Mouse (Mus musculus) heart, embryonic 10.5 days (tissue): ENCODE data around the gene Cd52. TPM values are rescaled to one million over a fixed set of nuclear protein-coding genes. Genes with fewer than 3 reads are reported as not detected.
A peak's percentile ranks its signal among the peaks of the same experiment; 100 is the strongest.

Source experiments
- DNase-seq: peaks from one replicate; pipeline ENCODE4 v3.0.0-alpha.2; 2017; ENCODE audit warnings: low spot score
- H3K27ac ChIP-seq: fragments of 300-500 bp; sonication (generic); 2 replicates; pipeline ENCODE4 v1.5.1; 2016; ENCODE audit warnings: mild to moderate bottlenecking
- H3K27me3 ChIP-seq: fragments of 300-500 bp; sonication (generic); 2 replicates; pipeline ENCODE4 v1.6.1; 2016; ENCODE audit warnings: mild to moderate bottlenecking; ENCODE audit not compliant: poor library complexity, insufficient read depth, severe bottlenecking
- H3K36me3 ChIP-seq: fragments of 300-500 bp; sonication (generic); 2 replicates; pipeline ENCODE4 v1.6.1; 2016; ENCODE audit warnings: mild to moderate bottlenecking, moderate library complexity
- H3K4me1 ChIP-seq: fragments of 300-500 bp; sonication (generic); 2 replicates; pipeline ENCODE4 v1.6.1; 2016; ENCODE audit warnings: mild to moderate bottlenecking
- H3K4me3 ChIP-seq: fragments of 300-500 bp; sonication (generic); 2 replicates; pipeline ENCODE4 v1.5.1; 2016; ENCODE audit warnings: mild to moderate bottlenecking, moderate library complexity
- H3K9me3 ChIP-seq: fragments of 300-500 bp; sonication (generic); 2 replicates; pipeline ENCODE4 v1.6.1; 2016; ENCODE audit warnings: mild to moderate bottlenecking, moderate library complexity
- WGBS: fragments of 180-500 bp; shearing (Covaris S2); methylation state at CpG from one replicate; pipeline ENCODE4 v1.1.7; 2016; 5-methylcytosine and 5-hydroxymethylcytosine counted together
- polyA plus RNA-seq: library from polyadenylated mRNA; unstranded; fragments of >200 nt; fragmentation: Nextera tagmentation; extraction: Ambion mirVana; gene quantifications from 2 replicates; pipeline ENCODE4 v1.2.1, GENCODE M21; 2016

Gene Cd52
- polyA plus RNA-seq, 1 experiment from 2014 or later = 4.2 TPM

DNA sequence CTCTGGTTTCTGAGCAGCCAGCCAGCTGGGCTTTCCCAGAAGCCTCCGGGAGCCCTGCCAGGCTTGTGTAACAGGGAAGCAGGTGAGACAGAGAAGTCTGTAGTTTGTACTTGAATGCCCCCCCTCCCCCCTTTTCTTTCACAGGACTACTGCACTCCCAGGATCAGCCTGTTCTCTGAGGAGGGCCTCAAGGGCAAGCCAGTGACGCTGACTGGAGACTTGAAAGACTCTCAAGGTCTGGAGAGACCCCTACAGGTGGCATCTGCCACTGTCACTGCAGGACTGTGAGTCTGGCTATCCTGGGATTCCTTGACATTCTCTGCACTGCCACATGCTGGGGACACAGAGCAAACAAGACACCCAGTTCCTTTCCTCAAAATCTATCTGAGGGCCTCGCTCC, 16.2 kb downstream of the Cd52 start:
- Histone ChIP-seq H3K27ac (peak overlapping the region; percentile 68), H3K27me3 (peaks cover 39% of the 10 kb centered on the region), H3K36me3 (no peaks in the 10 kb centered on the region), H3K9me3 (no peaks in the 10 kb centered on the region), H3K4me3 (no peak overlapping the region), H3K4me1 (peaks cover 22% of the 10 kb centered on the region)
- WGBS = 25% methylated on average over 3 of the region's 3 CpGs
- peak; percentile 91 for DNase-seq

DNA sequence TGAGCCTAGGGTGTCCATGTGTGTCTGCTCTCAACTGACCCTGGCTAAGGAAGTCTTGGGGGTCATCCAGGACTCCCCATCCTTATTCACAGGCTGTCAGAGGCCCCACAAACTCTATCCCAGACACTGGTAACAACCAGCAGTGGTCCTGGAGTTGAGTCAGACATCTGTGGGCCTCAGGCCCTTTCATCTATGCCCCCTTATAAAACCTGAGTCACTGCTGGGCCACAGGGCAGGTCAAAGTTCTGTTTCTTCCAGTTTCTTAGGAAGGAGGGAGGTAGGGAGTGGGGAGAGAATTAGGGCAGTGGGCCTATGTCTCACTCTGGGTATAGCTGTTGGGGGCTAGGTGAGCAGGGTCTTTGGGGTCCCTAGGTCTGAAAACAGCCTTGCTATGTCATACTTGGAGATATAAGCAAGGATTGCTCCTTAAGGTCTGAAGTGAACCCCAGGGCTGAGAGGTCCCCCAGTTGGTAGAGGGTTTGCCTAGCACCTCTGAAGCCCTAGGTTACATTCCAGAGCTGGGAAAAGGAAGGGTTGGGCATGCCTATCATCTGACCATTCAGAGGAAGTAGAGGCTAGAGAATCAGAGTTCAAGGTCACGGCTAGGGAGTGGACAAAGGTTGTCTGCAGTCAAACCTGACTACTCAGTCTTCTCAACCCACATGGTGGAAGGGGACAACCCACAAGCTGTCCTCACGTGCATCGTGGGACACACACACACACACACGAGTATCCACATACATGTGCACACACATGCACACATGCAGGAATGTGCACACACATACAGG, 25.9 kb downstream of the Cd52 start:
- Histone ChIP-seq H3K27ac (no peak overlapping the region), H3K36me3 (no peaks in the 10 kb centered on the region), H3K4me1 (peaks cover 12% of the 10 kb centered on the region), H3K27me3 (peaks cover 48% of the 10 kb centered on the region), H3K9me3 (no peaks in the 10 kb centered on the region), H3K4me3 (no peak overlapping the region)
- no peak for DNase-seq
- 85% methylated on average over 4 of the region's 4 CpGs for WGBS

DNA sequence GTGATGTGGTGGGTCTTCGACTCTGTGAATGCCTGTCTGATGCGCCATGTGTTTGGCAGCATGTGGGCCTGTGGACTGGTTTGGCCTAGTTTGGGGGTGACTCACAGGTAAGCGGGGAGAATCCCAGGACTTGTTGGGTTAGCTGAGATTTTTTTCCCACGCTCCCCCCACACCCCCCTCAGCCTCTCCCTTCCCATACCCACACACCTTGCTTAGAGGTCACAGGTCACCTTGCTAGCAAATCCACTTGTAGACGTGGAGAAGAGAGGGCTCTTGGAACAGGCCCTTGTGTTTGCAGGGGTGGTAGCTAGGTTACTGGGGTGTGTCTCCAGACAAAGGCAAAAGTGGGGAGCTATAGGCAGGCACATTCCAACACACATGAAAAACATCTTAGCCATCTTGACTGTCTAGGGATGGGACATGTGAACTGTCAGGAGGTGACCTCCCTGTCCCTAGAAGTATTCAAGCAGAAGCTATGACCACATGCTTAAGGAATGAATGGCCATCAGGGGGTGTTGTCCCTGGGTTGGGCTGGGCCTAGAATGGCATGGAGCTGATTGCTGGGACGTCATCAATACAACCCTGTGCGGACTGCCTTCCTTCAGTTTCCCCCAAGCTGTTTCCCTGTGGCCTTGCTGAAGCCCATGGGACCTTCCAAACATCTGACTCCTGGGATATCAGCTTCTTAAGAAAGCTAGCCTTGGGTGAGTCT, 26.9 kb downstream of the Cd52 start:
- no peak for DNase-seq
- H3K27me3 ChIP-seq = peaks cover 48% of the 10 kb centered on the region
- H3K4me3 ChIP-seq = no peak overlapping the region
- H3K36me3 ChIP-seq = no peaks in the 10 kb centered on the region
- no peaks in the 10 kb centered on the region for H3K9me3 ChIP-seq
- H3K4me1 ChIP-seq = peaks cover 12% of the 10 kb centered on the region
- H3K27ac ChIP-seq = no peak overlapping the region
- WGBS = 75% methylated on average over 7 of the region's 7 CpGs

DNA sequence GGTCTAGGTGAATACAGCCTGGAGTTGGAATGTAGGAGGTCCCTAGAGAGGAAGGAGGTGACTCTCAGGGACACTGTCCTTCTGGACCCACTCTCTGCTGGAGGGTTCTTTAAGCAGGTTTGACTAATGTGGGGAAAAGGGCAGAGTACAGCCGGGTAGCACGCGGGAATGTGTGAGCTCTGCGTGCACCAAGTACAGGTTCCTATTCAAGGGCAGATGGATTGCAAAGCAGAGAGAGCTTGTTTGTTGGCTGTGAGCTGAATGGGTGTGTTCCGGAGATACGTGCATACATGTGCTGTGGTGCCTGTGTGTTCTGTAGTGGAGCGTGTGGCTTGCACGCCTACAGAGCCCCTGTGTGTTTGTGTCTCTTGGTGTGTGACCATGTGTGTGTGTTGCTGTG, 27.5 kb downstream of the Cd52 start:
- peaks cover 48% of the 10 kb centered on the region for H3K27me3 ChIP-seq
- DNase-seq = no peak
- 88% methylated on average over 8 of the region's 8 CpGs for WGBS
- no peaks in the 10 kb centered on the region for H3K9me3 ChIP-seq
- H3K27ac ChIP-seq = no peak overlapping the region
- H3K36me3 ChIP-seq = no peaks in the 10 kb centered on the region
- H3K4me3 ChIP-seq = no peak overlapping the region
- peaks cover 12% of the 10 kb centered on the region for H3K4me1 ChIP-seq

DNA sequence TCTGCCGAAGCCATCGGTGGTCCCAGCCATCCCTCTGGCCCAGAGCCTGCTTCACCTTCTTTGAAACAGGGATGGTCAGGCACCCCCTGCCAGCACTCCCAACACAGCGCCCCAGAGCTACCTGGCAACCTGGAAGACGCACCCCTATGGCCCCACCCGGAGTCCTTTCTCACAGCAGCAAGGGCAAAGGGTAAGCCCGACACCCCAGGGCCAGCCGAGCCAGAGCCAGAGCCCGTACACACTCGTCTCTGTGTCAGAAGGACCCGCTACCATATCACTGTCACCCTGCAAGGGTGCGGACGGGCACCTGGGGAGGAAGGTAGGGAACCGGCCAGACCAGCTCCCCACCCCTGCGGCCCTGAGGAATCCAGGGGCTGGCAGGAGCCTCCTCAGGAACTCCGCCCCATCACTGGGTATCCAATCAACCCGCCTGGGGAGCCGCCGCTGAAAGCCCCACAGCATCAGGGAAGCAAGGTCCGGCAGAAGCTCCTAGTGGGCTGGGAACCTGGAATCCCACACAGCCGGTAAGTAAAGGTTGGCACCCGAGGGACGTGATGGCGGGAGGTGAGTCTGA, 29.4 kb downstream of the Cd52 start:
- Histone ChIP-seq H3K9me3 (no peaks in the 10 kb centered on the region), H3K27me3 (peaks cover 66% of the 10 kb centered on the region), H3K36me3 (no peaks in the 10 kb centered on the region), H3K4me1 (peaks cover 23% of the 10 kb centered on the region), H3K27ac (0 out of 2 replicates have a peak overlapping the region, but pooled peaks have one; percentile 39), H3K4me3 (peak overlapping the region; percentile 36)
- DNase-seq = no peak
- 19% methylated on average over 23 of the region's 23 CpGs for WGBS

DNA sequence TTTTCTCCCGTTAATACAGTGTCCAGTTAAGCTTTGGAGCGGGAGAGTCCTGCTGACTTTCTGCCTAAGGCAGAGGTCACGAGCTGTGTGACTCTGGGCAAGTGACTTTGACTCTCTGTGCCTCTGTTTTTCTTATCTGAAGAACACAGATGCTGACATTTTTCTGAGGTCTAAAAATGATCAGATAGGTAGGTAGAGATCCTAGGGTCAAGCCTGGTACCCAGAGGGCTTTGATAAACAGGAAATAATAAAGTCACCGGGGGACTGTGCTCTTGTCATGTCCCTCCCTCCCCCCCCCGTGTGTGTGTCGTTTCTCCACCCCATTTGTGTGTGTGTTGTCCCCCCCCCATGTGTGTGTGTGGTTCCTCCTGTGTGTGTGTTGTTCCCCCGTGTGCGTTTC, 32.3 kb downstream of the Cd52 start:
- Histone ChIP-seq H3K9me3 (no peaks in the 10 kb centered on the region), H3K4me1 (peaks cover 42% of the 10 kb centered on the region), H3K4me3 (no peak overlapping the region), H3K36me3 (no peaks in the 10 kb centered on the region), H3K27ac (no peak overlapping the region), H3K27me3 (peaks cover 81% of the 10 kb centered on the region)
- 66% methylated on average over 8 of the region's 8 CpGs for WGBS
- no peak for DNase-seq

DNA sequence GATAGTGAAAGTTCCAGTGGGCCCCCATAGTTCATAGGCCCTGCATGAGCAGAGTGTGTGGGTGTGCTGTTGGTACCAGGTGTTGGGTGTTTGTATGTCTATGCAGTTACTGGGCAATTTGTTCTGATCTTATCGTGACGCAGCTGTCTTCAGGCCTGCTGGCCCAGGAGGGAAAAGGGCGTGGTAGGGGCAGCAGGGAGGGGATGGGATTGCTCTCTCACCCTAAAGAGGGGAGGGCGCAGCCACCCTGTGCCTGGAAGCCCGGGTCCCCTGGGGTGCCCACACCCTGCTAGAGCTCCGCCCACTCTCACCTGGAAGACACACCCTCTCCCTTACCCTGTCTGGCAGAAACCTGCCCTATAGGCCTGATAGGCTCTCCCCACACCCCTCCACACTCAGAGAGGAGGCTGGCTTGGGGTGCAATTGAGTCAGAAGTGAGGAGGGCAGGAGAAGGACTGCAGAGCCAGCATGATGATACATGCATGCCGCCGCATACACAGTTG, 32.9 kb downstream of the Cd52 start:
- H3K4me3 ChIP-seq = no peak overlapping the region
- 44% methylated on average over 8 of the region's 8 CpGs for WGBS
- no peaks in the 10 kb centered on the region for H3K9me3 ChIP-seq
- H3K27me3 ChIP-seq = peaks cover 79% of the 10 kb centered on the region
- no peaks in the 10 kb centered on the region for H3K36me3 ChIP-seq
- no peak overlapping the region for H3K27ac ChIP-seq
- peaks cover 42% of the 10 kb centered on the region for H3K4me1 ChIP-seq
- DNase-seq = no peak

DNA sequence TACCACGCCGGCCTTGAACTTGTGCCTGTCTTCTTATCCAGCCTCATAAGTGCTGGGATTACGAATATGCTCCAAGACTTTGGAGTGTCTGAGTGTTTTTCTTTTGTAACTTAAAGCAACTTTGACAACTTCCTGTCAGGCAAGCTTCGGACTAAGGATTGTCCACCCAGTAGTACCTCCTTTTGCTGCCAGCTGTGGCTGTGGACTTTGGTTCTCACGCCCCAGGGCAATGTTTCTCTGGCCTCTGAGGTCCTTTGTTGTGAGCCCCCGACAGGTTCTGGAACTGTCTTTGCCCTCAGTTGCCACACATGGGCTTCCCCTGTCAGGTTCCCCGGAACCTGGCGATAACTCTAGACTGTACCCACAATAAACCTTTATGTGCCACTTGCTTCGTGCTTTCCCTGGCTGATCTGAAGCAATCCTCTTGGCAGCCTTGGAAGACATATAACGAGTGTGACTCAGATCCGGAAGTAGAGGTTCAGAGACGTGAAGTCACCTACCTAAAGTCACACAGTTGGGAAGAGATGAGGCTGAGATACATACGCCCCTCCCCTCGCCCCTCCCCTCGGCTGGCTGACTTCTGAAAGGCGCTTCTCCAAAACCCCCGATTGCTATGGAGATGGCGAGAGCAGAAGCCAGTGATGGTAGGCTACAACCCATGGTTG, 33.6 kb downstream of the Cd52 start:
- no peaks in the 10 kb centered on the region for H3K9me3 ChIP-seq
- no peak overlapping the region for H3K4me3 ChIP-seq
- WGBS = 54% methylated on average over 18 of the region's 18 CpGs
- H3K36me3 ChIP-seq = no peaks in the 10 kb centered on the region
- no peak overlapping the region for H3K27ac ChIP-seq
- H3K4me1 ChIP-seq = peaks cover 42% of the 10 kb centered on the region
- peaks cover 73% of the 10 kb centered on the region for H3K27me3 ChIP-seq
- DNase-seq = no peak

DNA sequence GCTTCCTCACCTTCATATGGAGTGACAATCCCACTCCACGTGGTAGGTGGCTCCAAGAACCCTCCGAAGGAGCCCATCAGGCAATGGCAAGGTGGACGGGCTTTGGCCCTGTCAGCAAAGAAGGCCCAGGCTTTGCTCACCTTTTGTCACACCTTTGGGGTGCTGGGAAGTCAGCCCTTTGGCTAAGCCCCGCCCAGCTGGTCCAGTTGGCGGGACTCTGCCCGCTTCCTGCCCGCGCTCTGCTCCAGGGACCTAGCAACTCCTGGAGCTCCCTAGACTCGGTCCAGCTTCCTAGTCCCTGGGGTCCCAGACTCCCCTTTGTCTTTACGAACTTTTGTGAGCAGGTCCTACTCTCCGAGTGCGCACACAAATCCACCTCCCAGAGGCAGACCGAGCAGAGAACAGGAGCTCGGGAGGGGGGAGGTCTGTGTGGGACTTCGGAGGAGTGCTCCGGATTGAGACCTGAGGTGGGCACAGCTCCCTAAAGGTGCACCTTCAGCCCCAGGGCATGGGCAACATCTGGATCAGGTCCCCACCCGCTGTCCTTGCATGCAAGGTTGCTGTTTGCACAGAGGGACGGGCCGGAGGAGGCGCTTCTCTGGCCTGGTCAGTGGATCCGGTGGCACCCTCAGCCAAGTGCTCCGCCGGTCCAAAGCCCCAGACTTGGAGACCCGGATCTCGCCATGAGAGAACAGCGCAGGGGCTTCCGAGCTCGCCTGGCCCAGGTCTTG, 34.6 kb downstream of the Cd52 start, which contains the start of gene Crybg2:
Gene Crybg2 (plus strand): TSS at position 681 of the 731 bp plus-strand sequence.
- 0 out of 2 replicates have a peak within 1 kb of the TSS, but pooled peaks have one; percentile 48 for H3K27ac ChIP-seq
- no peaks in the 10 kb centered on the region for H3K36me3 ChIP-seq
- whole genome bisulfite sequencing = 28% methylated on average over 28 of the region's 28 CpGs
- H3K27me3 ChIP-seq = peaks cover 71% of the 10 kb centered on the region
- peaks cover 40% of the 10 kb centered on the region for H3K4me1 ChIP-seq
- H3K9me3 ChIP-seq = no peaks in the 10 kb centered on the region
- no peak for DNase-seq
- peak within 1 kb of the TSS; percentile 19; the same call in 1 of the 2 replicates for H3K4me3 ChIP-seq

DNA sequence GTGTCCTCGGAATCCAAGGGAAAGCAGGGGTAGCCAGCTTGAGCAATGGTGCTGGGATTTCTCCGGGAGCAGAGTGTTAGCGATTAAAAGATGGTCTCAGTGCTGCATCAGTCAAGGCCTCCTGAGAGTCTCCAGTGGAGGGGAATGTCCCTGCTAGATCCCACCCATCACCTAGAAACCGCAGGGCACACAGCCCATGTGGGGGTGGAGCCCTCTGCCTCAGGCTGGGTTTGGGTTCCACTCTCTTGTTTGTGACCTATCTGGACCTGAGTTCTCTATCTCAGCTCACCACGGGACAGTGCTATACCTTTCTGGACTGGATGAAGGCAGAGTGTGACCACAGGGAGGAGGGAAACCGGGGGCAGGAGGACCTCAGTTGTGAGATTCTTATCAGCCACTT, 36.0 kb downstream of the Cd52 start:
- Histone ChIP-seq H3K9me3 (no peaks in the 10 kb centered on the region), H3K4me3 (peak overlapping the region; percentile 29; the same call in 1 of the 2 replicates), H3K27me3 (peaks cover 59% of the 10 kb centered on the region), H3K36me3 (no peaks in the 10 kb centered on the region), H3K27ac (0 out of 2 replicates have a peak overlapping the region, but pooled peaks have one; percentile 5), H3K4me1 (peaks cover 32% of the 10 kb centered on the region)
- WGBS = 61% methylated on average over 6 of the region's 6 CpGs
- no peak for DNase-seq

DNA sequence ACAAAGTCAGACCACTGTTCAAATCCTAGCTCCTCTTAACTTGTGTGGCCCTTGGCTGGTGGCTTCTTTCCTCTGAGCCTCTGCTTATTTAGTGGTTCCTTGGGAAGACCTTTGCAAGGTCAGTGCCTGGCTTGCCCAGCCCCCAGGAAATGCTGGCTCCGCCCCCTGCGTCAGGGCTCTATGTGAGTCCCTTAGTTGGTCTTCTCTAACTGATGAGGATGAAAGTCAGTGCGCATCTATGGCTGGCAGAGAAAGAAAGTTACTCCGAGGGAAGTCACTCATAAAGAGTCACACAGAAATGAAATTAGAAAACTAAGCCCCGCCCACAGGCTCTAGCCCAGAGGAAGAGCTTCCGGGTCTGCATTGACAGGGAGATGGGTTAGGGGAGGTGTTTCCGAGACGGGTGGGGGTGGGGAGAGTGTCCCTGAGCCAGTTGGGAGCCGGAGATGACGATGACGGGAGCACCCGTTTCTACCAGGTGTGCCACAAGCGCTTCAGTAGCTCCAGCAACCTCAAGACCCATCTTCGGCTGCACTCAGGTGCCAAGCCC, 36.6 kb downstream of the Cd52 start:
- Histone ChIP-seq H3K9me3 (no peaks in the 10 kb centered on the region), H3K4me1 (peaks cover 32% of the 10 kb centered on the region), H3K27ac (peak overlapping the region; percentile 8; the same call in 1 of the 2 replicates), H3K36me3 (no peaks in the 10 kb centered on the region), H3K4me3 (peak overlapping the region; percentile 29), H3K27me3 (peaks cover 64% of the 10 kb centered on the region)
- 16% methylated on average over 14 of the region's 14 CpGs for WGBS
- DNase-seq = no peak

DNA sequence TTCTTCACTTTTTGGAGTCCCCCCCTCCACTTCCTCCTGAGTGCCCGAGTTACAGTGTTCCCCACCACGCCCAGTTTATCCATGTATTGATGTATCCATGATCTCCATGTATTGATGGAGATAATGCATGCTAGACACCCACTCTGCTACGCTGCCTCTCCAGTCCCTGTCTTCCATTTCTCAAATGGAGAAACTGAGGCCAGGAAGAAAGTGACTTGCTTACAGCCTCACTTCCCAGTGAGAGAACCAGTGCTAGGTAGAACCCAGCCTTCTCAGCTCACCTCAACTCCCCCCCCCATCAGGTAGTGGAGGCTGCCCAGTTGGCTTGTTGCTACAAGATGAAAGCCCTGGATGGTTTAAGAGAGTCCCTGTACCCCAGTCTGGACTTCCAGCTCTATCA, 41.3 kb downstream of the Cd52 start, which contains the start of gene Zfp683:
Gene Zfp683 (plus strand): TSS at position 301 of the 400 bp plus-strand sequence.
- no peaks in the 10 kb centered on the region for H3K9me3 ChIP-seq
- 91% methylated on average over 3 of the region's 3 CpGs for WGBS
- peaks cover 23% of the 10 kb centered on the region for H3K27me3 ChIP-seq
- no peaks in the 10 kb centered on the region for H3K36me3 ChIP-seq
- H3K4me3 ChIP-seq = no peak within 1 kb of the TSS
- no peak for DNase-seq
- peak within 1 kb of the TSS; percentile 52; the same call in 1 of the 2 replicates for H3K27ac ChIP-seq
- H3K4me1 ChIP-seq = peaks cover 34% of the 10 kb centered on the region
